Mouse (Mus musculus) T-helper 17 cell (primary cell): Measurements from ENCODE around the gene Snrpa.

Experiments used
- in situ Hi-C, 2 experiments: fragments of 300-600 bp; cut with MboI, MseI; formaldehyde crosslinking; loops; 1 replicate in 1 of 2; 2 replicates in 1 of 2; pipeline ENCODE4 v1.15.1; 2025; ENCODE audit warnings: high pct_unique_total_duplicates in 2 of 2

Snrpa gene

DNA sequence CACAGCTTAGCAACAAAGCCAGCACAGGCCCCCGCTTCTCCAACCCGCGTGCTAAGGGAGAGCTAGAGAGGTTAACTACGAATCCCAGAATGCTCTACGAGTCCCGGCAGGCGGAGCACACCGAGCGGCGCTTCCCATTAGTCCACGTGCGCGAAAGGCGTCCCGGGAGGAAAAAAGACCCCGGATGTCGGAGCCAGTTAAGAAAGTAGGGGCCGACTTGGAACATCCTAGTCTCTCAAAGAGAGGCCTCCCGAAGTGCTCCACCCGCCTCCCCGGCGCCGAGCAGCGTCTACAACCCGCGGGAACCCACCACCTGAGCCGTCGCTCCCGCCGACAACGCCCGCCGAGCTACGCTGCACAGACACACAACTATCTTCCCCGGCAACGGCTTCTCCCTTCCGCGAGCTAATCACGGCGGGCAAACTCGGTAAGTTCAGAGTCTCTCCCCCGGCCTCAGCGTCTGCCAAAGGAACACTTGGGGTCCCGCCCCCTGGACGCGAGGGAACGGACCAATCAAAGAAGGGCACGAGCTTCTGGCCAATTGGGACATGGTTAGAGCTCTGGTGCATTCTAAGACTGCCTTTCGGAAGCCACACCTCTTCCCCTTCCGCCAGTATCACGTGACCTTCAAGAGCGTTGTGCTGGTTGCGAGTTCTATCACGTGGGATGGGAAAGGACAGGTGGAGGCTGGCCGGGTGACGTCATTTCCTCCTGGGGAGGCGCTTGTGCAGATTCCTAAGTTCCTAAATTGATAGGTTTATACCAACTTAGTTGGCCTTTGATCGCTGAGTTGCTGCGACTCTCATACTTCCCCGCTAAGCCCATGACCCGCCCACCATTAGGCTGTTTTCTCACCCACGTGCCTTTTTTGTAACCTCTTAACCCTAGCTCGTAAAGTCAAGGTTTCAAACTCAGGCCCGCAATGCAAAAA is at the start of gene Snrpa, which contains the start of gene BC024978:
Gene Snrpa (minus strand): TSS at position 591 of the 931 bp plus-strand sequence.
Gene BC024978 (plus strand): TSS at position 101 of the 931 bp plus-strand sequence.
- in situ Hi-C loops, result loop anchor here (10.0 to 25.0 kb wide), 4 partner anchors 979 to 1809 kb away; partner anchors contain the start of genes Dyrk1b (in 2 of the 2), Ccdc97 (in 1 of the 2) and Lipe (in 1 of the 2)

DNA sequence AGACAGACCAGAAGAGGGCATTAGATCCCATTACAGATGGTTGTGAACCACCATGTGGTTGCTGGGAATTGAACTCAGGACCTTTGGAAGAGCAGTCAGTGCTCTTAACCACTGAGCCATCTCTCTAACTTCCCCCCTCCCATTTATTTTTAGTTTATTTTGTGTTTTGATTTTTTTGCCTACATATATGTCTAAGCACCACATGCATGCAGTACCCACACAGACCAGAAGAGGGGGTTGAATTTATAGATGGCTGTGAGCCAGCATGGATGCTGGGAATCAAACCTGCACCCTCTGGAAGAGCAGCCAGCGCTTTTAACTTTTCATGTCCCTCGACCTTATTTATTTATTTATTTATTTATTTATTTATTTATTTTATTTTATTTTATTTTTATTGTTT is 48.0 kb upstream of the Snrpa start:
- in situ Hi-C loops, result loop anchor here in 1 of 2 experiments (5.0 to 25.0 kb wide), 2 partner anchors 78 to 1982 kb away; partner anchors contain the start of genes Cic and Erf

DNA sequence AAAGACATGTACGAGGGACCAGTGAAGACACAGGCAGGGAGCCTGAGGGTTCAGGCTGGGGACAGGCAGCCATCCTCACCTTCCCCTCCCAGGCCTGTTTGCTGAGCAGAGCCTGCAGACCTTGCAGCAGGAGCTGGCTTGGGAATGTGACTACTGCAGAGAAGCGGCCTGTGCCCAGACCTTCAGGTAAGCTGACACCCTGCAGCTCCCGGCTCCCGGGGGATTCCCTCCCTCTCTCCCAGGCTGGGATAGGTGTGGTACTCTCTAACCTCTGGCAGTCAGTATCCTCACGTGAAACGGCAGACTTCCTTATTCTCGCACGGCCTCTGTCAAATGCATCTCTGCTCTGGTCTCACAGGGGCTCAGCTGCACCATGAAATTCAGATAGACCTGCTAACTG is 47.1 kb upstream of the Snrpa start:
- in situ Hi-C loops, result loop anchor here in 1 of 2 experiments (5.0 to 25.0 kb wide), 2 partner anchors 79 to 1981 kb away; partner anchors contain the start of genes Cic and Erf

DNA sequence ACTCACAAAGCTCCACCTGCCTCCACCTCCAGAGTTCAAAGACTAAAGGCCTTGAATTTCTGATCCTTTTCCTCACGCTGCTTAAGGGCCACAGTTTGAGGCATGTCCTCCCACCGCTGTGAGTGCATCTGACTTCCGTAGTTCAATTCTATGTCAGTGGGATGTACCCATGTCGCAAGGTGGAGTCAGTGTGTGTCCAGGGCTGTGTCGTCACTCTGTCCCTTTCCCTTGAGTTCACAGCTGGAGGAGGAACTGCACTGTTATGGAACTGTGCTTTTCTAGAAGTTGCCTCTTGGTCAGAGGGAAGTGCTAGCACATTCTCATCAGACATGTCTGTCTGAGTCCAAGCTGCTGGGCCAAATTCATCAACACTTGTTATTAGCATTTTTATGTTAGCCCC is 42.5 kb upstream of the Snrpa start:
- in situ Hi-C loops, result loop anchor here in 1 of 2 experiments (25.0 kb wide), 1 partner anchor 1976 kb away; the partner anchor contains the start of genes Cic and Erf

DNA sequence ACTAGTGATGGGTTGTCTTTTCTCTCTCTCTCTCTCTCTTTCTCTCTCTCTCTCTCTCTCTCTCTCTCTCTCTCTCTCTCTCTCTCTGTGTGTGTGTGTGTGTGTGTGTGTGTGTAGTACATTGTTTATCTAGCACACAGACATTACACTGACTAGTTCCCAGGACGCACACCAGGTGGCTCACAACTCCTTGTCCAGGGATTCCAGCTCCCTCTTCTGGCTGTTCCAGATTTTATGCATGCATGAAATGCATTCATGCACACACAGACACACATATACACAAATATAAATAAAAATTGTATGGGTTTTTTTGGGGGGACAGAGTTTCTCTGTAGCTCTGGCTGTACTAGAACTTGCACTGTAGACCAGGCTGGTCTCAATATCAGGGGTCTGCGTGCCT is 41.5 kb upstream of the Snrpa start:
- in situ Hi-C loops, result loop anchor here in 1 of 2 experiments (25.0 kb wide), 1 partner anchor 1975 kb away; the partner anchor contains the start of genes Cic and Erf

DNA sequence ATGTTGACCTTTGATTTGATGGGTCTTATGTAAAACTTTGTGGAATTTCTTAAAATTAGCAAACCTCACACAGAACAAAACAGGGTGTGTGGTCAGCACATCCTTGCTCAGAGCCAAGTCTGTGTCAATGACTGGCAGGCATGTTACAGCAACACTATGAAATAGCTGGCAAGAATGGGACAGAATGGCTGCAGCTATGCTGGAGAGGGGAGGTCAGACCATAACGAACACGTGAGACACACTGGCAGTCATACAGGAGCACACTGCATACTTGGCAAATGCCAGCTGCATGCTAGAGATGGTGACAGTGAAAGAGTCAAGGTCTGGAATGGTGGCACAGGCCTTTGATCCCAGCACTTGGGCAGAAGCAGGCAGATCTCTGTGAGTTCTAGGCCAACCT is 39.7 kb upstream of the Snrpa start:
- in situ Hi-C loops, result loop anchor here in 1 of 2 experiments (25.0 kb wide), 1 partner anchor 1973 kb away; the partner anchor contains the start of genes Cic and Erf

DNA sequence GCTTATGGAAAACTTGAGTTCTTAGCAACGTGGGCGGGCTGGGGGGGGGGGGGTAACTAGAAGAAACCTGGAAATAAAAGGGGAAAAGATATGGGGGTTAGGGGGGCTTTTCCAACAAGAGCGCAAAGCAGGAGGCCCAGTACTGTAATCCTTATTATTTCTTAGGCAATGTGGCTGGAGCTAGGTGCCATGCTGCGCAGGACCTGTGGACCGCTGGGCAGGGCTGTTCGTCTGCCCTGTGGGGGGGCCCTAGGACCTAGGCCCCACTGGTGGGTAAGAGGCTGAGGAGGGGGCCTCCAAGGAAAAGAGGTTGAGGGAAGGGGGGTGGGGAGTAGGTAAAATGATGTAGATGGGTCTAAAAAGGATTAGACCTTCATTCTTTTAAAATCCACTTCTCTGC is 37.2 kb upstream of the Snrpa start:
- in situ Hi-C loops, result loop anchor here in 1 of 2 experiments (25.0 kb wide), 1 partner anchor 1971 kb away; the partner anchor contains the start of genes Cic and Erf

DNA sequence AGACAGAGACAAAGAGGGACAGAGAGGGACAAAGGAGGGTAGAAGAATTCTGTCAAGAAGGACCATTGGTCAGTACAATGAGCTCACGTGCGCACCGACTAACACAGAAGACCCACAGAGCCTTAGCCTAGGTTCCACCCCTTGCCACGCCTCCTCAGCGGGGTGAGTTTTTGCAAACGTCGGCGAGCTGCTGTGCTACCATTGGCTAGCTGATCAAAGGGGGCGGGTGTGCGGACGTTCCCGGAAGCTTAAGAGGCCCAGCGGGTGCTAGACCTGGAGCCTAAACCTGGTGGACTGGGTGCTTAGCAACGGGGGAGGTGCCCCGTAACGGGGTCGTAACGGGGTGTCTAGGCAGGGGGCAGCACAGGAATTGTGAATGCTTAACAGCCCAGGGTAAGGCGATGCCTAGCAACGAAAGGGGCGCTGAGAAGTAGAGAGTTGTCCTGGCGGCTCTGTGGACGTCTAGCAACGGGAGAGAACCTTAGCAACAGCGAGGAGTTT is 36.8 kb upstream of the Snrpa start, which contains the start of gene Coq8b:
Gene Coq8b (plus strand): TSS at position 243 of the 501 bp plus-strand sequence.
- in situ Hi-C loops, result loop anchor here in 1 of 2 experiments (25.0 kb wide), 1 partner anchor 1971 kb away; the partner anchor contains the start of genes Cic and Erf

DNA sequence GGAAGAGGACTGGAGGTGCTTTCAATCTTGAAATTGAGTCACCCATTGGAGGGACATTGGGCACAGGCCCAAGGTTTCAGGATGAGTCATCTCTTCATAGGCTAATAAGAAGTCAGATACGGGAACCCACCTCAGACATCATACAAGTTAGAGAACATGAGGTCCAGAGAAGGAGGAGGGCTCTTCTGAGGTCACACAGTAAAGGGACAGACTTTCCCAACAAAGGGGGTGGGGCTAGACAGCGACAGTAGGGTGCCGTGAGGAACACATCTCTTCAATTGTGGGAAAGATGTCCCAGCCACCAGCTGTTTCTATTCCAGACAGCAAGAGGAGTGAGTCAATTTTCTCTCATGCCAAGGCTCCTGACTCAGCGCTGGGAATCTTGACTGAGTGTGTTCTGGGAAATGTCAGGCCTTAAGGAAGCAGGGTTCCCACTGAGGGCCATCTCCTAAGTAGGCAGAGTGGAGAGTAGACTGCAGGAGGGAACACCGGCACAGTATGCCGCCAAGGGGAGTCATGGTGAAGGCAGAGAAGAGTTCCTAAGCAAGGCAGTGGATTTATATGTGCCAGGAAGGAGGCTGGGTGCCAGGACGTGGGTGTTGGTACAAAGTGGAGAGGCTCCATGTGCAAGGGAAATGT is 35.7 kb upstream of the Snrpa start:
- in situ Hi-C loops, result loop anchor here in 1 of 2 experiments (25.0 kb wide), 1 partner anchor 1970 kb away; the partner anchor contains the start of genes Cic and Erf

DNA sequence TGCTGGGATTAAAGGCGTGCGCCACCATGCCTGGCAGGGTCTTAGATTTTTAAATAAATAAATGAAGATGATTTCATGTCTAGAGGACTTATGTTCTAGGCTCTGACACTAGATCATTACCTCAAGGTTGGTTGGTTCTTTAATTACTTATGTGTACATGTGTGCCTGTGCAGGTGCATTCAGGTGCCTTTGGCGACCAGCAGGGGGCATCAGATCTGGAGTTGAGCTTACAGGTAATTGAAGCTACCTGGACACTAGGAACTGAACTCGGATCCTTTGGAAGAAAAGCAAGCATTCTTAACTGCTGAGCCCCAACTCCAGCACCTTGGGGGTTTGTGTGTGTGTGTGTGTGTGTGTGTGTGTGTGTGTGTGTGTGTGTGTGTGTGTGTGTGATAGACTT is 34.7 kb upstream of the Snrpa start:
- in situ Hi-C loops, result loop anchor here in 1 of 2 experiments (25.0 kb wide), 1 partner anchor 1968 kb away; the partner anchor contains the start of genes Cic and Erf

DNA sequence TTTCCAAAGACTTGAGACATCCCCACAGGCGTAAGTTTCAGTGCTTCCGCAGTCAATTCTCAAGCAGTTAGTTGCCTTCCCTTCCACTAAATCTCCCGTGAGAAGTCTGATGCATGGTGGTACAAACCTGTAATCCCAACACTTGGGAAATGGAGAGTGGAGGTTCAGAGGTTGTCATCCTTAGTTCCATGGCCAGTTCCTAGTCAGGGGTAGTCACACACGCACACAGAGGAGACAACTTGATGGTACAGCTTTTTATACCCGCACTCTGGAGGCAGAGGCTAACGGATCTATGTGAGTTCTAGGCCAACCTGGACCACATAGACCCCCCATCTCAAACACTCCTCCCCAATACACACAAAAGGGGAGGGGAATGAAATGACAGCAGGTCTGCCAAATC is 32.8 kb upstream of the Snrpa start:
- in situ Hi-C loops, result loop anchor here in 1 of 2 experiments (25.0 kb wide), 1 partner anchor 1967 kb away; the partner anchor contains the start of genes Cic and Erf

DNA sequence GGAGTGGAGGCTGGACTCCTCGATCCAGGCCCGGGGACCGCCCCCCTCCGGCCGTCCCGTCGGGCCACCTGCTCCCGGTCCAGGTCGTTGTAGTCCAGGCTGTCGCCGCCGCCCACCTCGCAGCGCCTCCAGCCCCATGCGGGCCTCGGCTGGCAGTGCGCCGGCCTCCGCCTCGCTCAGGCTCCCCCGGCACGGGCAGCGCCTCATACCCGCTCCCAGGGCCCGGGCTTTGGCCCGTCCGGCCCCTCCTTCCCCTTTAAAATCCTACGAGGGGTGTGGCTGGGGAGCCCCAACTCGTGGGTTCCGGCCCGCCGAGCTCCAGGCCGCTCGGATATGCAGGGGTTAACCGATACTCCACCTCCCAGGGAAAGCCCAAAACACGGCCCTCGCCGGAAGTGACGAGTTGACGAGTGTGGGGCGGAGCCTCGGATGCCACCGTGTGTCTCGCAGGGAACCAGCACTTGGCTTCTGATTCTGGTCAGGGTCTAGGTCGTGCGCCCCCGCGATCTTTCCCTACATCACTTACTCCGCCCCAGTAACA is 32.3 kb upstream of the Snrpa start, which contains the start of gene Itpkc:
Gene Itpkc (minus strand): TSS at position 381 of the 541 bp plus-strand sequence.
- in situ Hi-C loops, result loop anchor here in 1 of 2 experiments (25.0 kb wide), 1 partner anchor 1966 kb away; the partner anchor contains the start of genes Cic and Erf

DNA sequence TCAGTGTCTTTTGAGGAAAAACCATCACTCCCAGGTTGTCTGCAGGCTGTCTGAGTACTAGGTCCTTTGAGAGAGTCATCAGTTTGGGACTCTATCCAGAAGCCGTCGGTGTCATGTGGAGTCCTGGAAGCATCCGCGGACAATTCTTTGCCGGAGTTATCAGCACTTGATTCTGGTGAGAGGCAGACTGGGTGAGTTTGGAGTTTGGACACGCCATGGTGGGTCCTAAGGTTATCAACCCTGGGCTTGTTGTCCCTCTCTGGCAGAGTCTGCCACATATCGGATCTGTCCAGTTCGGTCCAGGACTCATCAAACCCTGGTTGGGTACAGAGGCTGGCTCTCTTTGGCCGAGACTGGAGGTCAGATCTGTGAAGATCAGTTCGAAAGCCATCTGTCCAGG is 31.6 kb upstream of the Snrpa start:
- in situ Hi-C loops, result loop anchor here in 1 of 2 experiments (25.0 kb wide), 1 partner anchor 1965 kb away; the partner anchor contains the start of genes Cic and Erf

DNA sequence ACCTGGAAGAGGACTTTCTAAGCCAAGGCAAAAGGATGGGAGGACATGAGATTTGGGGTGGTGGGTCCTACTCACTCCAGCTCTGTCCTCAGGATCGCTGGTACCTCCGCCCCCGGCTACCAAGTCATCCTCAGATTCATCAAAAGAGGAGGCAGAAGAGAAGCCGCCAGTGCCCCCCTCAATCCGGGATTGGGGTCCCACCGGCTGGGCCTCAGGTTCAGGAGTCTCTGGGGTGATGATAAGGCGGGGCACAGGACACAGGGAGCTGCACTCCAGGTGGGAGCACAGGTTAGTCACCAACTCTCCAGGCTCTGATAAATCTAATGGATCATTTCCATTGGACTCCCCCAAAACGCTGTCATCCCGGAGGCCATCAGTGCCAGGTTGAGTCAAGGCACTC is 31.2 kb upstream of the Snrpa start:
- in situ Hi-C loops, result loop anchor here in 1 of 2 experiments (25.0 kb wide), 1 partner anchor 1965 kb away; the partner anchor contains the start of genes Cic and Erf

DNA sequence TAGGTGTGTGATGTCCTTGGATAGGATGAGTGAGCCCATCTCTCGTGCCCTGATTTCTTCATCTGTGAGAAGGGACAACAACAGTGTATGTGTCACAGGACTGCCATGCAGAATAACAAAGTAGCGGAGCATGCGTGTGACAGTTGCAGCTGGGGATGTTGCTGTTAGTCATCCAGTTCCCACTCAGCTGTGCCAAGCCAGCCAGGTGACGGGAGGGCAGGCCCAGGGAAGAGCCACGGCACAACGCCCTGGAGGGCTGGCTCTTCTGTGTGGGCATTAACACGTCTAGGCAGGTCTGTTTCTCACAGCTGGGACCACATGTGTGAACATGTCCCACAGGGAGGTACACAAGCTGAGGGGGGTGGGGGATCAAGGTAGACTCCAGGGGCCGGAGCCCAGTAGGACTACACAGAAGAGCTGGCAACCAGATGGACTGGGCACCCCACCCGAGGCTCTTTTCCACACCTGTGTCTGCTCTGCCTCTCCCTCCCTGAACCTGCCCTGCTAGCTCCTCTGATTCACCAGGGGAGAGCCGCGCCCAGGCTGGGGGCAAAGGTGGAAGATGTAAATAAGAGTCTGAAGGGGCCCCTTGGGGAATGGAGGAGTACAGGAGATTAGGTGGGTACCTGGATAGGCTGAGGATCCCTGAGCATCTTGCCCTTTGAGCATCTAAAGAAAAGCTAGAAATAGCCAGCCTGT is 29.0 kb upstream of the Snrpa start:
- in situ Hi-C loops, result loop anchor here in 1 of 2 experiments (25.0 kb wide), 1 partner anchor 1963 kb away; the partner anchor contains the start of genes Cic and Erf

DNA sequence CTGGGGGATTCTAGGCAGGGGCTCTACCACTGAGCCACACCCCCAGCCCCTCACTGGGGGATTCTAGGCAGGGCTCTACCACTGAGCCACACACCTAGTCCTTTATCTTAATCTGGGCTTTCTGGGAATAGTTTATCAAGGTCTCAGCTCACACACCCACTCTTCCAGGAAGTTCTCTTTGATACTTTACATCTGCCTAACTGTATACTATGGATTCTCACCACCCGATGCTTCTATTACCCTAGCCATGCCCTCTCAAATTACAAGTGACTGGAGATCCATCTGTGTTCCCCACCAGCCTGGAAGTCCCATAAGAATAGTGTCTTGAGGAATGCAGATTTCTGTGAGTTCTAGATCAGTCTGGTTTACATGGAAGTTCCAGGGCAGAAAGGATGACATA is 26.5 kb upstream of the Snrpa start:
- in situ Hi-C loops, result no loop called here

DNA sequence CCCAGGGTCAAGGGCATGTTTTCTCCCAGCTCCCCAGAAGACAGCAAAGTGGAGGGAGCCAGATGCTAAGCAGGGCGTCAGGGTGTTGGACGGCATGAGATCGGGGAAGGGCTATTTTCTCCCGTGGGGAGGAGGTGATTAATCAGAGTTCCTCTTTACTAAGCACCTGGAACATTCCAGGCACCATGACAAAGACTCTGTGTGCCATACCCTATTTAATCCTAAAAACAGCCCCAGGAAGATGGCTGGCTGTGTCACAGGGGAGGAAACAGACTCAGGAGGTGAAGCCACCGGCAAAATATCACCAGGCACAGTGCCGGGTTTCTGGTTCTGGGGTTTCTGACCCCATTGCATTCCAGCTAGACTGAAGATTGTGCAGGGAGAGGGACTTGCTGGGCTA is 25.9 kb upstream of the Snrpa start:
- in situ Hi-C loops, result no loop called here

DNA sequence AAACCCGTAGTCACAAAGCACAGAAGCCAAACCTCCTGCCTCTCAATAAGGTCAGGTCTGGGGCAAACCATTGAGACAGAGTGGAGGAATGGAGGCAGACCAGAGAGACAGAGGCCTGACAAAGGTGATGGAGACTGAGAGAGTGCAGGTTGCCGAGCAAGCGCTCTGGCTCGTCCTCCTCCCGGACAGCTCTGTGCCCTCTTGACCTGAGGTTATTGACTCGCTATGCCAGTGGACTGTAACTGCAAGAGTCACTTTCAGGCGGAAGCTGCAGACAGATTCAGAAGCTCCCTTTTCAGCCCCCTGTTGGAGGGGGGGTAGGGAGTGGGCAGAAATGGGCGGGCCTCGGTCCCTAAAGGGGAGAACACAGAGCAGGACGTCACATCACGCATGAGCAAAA is 23.9 kb upstream of the Snrpa start:
- in situ Hi-C loops, result no loop called here

DNA sequence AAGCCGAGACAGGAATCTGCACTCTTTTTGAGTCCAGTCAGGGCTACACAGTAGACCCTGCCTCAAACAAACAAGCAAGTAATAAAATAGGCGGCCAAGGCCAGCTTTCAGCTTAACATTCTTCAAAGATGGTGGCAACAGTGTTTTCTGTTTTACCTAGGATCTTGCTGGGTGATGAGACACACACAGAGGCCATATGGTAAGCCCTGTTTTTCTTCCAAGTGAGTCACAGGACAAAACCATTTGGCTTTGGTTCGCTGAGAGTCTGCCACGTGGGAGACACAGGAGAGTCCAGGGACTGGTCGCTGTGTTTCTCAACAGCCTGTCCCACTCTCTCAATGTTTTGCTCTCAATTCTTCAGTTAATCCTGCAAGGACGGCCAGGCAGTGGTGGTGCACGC is 22.5 kb upstream of the Snrpa start:
- in situ Hi-C loops, result no loop called here

DNA sequence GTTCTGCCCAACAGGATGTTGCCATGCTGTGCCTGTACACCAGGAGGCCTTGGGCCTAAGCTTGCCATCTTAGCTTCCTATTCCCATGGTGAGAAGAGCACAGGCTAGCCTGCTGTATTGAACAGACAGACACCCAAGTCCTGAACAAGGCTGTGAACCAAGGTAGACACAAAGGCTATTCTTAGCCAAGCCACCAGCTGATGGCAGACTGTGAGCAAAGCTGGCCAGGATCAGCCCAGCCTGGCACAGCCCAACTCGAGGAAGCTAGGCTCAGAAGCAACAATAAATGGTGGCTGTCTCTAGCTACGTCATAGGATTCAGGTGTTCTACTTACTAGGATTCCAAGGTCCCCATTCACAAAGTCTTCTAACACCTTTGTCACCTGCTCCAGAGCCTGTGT is 16.6 kb upstream of the Snrpa start:
- in situ Hi-C loops, result no loop called here
